Mouse (Mus musculus) c-Kit-positive CD71-negative TER-119-negative erythroid progenitor cells, embryonic 14.5 days (primary cell): ENCODE results near the gene St3gal3.

Experiments
- DNase-seq: peaks from one replicate; pipeline ENCODE4 v3.0.0-alpha.2; 2013; ENCODE audit warnings: low read depth

St3gal3 gene

GRCm38 (mm10) chr4:118134485-118135365 lies at the start of gene St3gal3:
St3gal3 (minus strand) TSS chr4:118134914.
- peak; percentile 82 for DNase-seq

GRCm38 (mm10) chr4:118180301-118181080 lies 45.8 kb upstream of the St3gal3 start:
- no peak for DNase-seq

- peak; percentile 94 for DNase-seq
Observed at GRCm38 (mm10) chr4:118179467-118180300, 45.0 kb upstream of the St3gal3 start, which contains the start of gene Kdm4a. Kdm4a (minus strand) TSS chr4:118180043.

- no peak for DNase-seq
Observed at GRCm38 (mm10) chr4:118178952-118179466, 44.3 kb upstream of the St3gal3 start.

- no peak for DNase-seq
Observed at GRCm38 (mm10) chr4:118172461-118172860, 37.7 kb upstream of the St3gal3 start.

GRCm38 (mm10) chr4:118171006-118171405 lies 36.3 kb upstream of the St3gal3 start:
- DNase-seq: no peak

GRCm38 (mm10) chr4:118162123-118162522 lies 27.4 kb upstream of the St3gal3 start:
- DNase-seq: no peak

- no peak for DNase-seq
Observed at GRCm38 (mm10) chr4:118157666-118158065, 23.0 kb upstream of the St3gal3 start.

- DNase-seq: no peak
Observed at GRCm38 (mm10) chr4:118156559-118156958, 21.8 kb upstream of the St3gal3 start.

- no peak for DNase-seq
Observed at GRCm38 (mm10) chr4:118154889-118155288, 20.2 kb upstream of the St3gal3 start.

- no peak for DNase-seq
Observed at GRCm38 (mm10) chr4:118152020-118152785, 17.5 kb upstream of the St3gal3 start.

GRCm38 (mm10) chr4:118150804-118151203 lies 16.1 kb upstream of the St3gal3 start:
- no peak for DNase-seq

- DNase-seq: no peak
Observed at GRCm38 (mm10) chr4:118149956-118150680, 15.4 kb upstream of the St3gal3 start.

- no peak for DNase-seq
Observed at GRCm38 (mm10) chr4:118149055-118149576, 14.4 kb upstream of the St3gal3 start.

- no peak for DNase-seq
Observed at GRCm38 (mm10) chr4:118148317-118148687, 13.6 kb upstream of the St3gal3 start.

- no peak for DNase-seq
Observed at GRCm38 (mm10) chr4:118147547-118148316, 13.0 kb upstream of the St3gal3 start.

- DNase-seq: no peak
Observed at GRCm38 (mm10) chr4:118147090-118147489, 12.4 kb upstream of the St3gal3 start.

- peak; percentile 35 for DNase-seq
Observed at GRCm38 (mm10) chr4:118144324-118144723, 9.6 kb upstream of the St3gal3 start.

GRCm38 (mm10) chr4:118143679-118144078 lies 9.0 kb upstream of the St3gal3 start:
- no peak for DNase-seq
